Mouse (Mus musculus) liver, adult (tissue): ENCODE results near the gene Cst9.

ENCODE experiments used
- GATA4 ChIP-seq: IDR thresholded peaks from 2 replicates; pipeline ENCODE4 v1.6.1; 2014; ENCODE audit warnings: mild to moderate bottlenecking, low read length; ENCODE audit not compliant: insufficient replicate concordance

Cst9 gene

DNA sequence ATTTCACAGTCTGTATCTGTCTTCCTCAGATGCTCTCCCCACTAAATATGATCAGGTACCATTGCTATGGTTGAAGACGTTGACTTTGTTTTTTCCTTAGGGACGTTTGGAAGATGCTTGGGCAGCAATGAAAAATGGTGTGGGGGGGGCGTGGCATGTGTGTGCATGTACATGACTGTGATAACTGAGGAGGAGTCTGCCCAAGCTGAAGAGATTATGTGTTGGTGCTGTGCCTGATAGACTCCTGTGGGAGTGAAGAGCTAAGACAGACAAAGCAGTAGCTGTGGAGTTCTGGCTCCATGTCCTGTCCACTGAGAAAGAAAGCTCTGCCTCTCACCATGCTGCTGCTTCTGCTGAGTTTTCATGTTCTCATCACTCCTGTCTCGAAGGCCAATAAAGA is at the start of gene Cst9:
TSS of gene Cst9 (plus strand) at position 236 of the 400 bp plus-strand sequence.
- TF ChIP-seq GATA4, result no peak

DNA sequence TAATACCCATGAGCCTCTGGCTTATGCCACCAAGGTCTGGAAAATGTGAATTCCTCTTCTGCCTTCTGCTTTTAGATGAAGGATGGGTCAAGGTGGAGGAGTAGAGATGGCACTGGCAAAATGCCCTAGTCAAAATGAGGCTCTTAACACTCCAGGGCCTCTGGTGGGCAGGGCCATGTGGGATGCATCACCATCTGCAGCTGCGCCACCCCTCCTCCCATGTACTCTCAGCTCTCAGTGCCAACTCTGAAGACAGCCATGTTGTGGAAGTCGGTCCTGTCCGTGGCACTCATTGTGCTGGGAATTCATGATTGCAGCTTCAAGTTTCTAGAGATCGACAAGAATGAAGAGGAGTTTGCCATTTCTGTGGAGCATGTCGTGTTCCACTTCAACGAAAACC is 45.8 kb upstream of the Cst9 start, which contains the start of gene Cst12:
TSS of gene Cst12 (plus strand) at position 220 of the 400 bp plus-strand sequence.
- no peak for TF ChIP-seq GATA4

DNA sequence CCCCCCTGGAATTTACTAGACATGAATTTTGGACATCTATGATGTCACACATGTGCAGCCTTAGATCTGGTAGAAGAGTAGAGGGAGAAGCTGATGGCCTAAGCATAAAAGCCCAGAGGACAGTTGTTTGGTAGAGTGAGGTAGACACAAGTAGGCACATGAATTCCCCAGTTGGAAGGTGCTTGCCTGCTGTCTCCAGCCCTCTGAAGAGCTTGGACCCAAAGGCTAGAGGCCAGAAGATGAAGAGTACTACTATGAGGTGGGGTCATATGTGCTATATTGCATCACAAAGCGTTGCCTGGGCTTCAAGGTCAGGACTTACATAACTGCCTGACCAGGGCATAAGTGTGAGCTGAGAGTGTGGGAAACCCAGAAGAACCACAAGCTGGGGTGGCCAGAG is 36.5 kb upstream of the Cst9 start, which contains the start of gene Cst8:
TSS of gene Cst8 (plus strand) at position 301 of the 400 bp plus-strand sequence.
- TF ChIP-seq GATA4, result no peak

- no peak for TF ChIP-seq GATA4
Observed at GRCm38 (mm10) chr2:148801491-148801921, 33.4 kb upstream of the Cst9 start.

- TF ChIP-seq GATA4, result no peak
Observed at GRCm38 (mm10) chr2:148806696-148807095, 28.3 kb upstream of the Cst9 start.

GRCm38 (mm10) chr2:148819909-148820308 is 15.0 kb upstream of the Cst9 start, which contains the start of gene Cst13:
TSS of gene Cst13 (plus strand) at chr2:148820081.
- TF ChIP-seq GATA4, result no peak

DNA sequence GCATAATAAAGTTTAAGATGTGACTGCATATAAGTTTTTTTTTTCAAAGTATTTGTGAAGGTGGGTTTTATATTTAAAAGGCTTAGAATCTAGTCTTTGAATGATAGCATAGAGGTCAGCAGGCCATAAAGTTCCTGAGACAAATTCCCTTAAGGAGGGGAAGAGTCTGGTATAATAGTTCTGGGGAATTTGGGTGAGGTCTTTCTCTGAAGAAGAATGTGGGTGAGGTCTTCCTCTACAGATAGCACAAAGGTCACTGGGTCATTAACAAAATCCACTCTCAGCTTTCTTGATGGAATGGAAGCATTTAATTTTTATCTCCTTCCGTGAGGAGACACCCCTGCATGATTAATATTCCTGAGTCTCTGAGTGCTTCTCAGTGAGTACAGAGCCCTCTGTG is 9.0 kb upstream of the Cst9 start:
- no peak for TF ChIP-seq GATA4

- TF ChIP-seq GATA4, result no peak
Observed at GRCm38 (mm10) chr2:148838075-148838777, 3.3 kb downstream of the Cst9 start.

DNA sequence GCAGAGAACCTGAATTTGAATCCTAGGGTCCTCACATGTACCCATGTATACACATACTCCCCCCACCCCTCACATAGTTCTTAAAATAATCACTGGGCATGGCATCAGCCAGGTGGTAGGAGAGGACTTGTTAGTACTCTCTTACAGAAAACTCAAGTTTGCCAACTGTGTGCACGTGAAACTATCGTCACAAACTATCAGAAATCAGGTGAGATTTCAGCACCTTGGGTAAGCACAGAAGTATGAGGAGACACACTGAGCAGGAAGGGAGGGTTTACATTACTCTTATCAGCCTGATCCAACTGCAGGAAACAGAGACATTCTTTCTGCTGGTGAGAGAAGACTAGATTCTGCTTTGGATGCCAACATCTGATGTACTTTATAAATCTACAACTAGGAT is 4.3 kb downstream of the Cst9 start:
- TF ChIP-seq GATA4, result no peak

- no peak; the same call in 1 of the 2 replicates for TF ChIP-seq GATA4
Observed at GRCm38 (mm10) chr2:148851116-148851906, 16.4 kb downstream of the Cst9 start.

DNA sequence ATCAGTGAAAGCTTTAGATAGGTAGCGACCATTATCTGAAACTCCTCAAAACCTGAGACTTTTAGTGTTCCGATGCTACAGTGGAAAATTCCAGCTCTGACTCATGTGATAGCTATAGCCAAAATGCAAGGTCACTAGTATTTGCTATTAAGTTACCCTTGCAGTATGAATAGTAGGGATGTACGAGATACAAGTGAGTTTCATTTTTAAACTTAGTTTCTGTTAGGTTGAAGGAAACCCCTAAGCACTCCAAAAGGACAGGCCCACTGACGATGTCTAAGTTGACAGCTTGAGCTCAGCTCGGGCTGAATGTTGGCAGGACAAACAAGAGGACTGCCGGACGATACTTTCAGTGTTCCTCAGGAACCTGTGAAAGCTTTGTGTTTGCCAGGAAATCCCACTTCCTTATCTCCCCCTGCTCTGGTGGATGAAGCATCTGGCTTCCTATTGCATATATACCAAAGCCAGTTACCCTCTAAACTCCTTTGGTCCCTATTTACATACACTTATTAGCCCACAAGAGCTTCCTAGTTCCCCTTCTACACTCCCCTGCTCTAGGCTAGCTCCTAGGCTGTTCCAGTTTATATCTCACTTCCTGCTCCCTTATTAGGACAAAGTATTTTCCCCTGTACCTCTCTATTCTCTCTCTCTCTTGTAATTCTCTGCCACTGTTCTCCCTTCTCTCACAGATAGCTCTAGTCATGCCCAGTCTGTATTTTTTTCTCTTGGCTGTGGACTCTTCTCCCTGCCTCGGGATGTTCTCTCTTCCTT is 21.9 kb downstream of the Cst9 start:
- TF ChIP-seq GATA4, result no peak

GRCm38 (mm10) chr2:148857506-148857905 is 22.6 kb downstream of the Cst9 start:
- no peak for TF ChIP-seq GATA4

DNA sequence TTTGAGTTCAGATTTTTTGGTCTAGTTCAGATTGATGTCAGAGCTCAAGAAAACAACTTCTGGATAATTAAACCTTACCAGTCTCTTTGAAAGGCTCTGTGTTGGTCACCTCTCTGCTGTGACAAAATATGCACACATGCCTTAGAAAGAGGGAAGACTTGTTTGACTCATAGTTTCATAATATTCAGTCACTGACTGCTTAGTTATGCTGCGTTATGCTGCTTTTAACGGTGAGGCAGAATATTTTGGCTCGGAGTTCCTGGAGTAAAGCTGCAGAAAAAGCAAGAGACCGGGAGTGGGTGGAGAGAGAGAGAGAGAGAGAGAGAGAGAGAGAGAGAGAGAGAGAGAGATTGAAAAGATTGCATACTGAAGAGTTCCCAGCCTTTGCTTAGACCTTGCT is 26.0 kb downstream of the Cst9 start:
- no peak for TF ChIP-seq GATA4

GRCm38 (mm10) chr2:148861693-148862092 is 26.7 kb downstream of the Cst9 start:
- TF ChIP-seq GATA4, result no peak

DNA sequence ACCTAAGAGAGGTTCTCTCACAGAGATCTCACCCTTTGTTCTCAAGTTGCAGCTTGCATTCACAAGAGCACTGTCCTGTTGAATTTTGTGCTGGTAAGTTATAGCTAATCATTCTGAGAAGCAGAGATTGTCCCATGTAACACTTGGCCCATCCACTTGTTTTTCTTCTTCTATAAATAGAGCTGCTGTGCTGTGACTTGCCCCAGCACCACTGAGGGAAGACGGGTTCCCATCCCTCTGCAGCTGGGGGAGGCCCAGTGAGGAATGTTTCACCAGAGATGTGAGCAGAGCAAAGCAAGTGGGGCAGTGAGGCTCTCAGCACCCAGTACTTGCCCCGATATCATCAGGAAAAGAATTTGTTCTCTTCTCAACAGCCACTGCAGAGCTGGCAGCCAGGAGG is 30.0 kb downstream of the Cst9 start, which contains the start of gene 9230104L09Rik:
TSS of gene 9230104L09Rik (minus strand) at position 73 of the 400 bp plus-strand sequence.
- no peak for TF ChIP-seq GATA4

DNA sequence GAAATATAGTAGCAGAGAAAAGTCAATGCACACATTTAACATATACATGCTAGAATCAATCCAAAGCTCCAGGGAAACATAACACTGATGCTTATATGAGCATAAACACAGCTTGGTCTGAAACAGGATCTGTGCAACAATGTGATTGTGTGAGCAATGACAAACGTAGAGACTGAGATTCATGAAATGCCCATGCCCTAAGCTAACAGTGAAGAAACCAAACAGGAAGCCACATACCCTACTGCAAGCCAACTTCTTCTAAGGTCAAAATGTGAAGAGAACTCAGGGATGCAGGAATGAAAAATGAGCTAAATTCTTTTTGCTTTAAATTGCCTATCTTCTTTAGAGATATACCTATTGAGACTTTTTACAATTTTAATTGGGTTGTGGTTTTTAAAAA is 34.0 kb downstream of the Cst9 start:
- TF ChIP-seq GATA4, result no peak

DNA sequence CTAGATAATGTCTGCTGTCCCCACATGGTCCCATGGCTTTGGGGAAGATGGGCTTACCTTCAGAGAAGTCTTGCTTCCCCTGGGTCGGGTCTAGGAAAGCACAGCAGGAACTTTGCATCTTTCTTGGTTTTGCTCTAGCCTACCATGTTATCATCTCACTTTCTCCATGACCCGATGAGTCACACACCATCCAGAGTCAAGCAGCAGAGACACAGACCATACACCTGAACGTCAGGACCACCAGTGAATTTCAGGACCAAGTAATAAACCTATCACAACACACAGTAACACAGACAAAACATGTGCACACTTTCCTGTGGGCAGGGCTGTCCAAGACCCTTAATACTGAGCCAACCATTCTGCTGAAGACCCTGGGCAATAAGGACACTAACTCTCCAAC is 35.6 kb downstream of the Cst9 start:
- no peak for TF ChIP-seq GATA4
